Mouse (Mus musculus) urinary bladder, postnatal 0 days (tissue): ENCODE measurements around the gene 2310030G06Rik. TPM values are rescaled to one million over a fixed set of nuclear protein-coding genes. Genes with fewer than 3 reads are reported as not detected.

Experiments
- polyA plus RNA-seq: library from polyadenylated mRNA; unstranded; fragments of >200 nt; fragmentation: Nextera tagmentation; extraction: Ambion mirVana; gene quantifications from 2 replicates; pipeline ENCODE4 v1.2.1, GENCODE M21; 2015

2310030G06Rik gene
- polyA plus RNA-seq: 8.0 and 8.8 TPM in 2 replicates

DNA sequence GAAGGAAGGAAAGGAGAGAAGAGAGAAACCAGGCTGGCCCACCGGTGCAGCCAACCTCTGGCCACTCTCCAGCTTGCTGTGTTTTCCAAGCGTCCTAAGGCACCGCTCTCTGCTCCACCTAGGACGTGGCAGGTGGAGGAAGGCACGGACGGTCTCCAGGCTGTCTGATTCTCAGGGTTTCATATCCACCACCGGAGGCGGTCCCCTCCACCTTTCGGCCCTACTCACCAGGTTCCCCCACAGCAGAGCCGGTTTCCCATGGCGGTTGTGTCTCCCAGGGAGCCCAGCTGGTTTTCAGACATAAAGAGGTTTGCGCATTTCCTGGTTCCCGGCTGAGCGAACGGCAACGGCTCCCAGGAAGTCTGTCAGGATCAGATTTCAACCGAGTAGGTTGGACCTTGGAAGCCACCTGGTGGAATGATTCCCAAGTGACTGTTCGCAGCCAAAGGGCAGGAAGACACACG, at the start of gene 2310030G06Rik:
2310030G06Rik (minus strand) TSS at position 323 of the 464 bp plus-strand sequence.

DNA sequence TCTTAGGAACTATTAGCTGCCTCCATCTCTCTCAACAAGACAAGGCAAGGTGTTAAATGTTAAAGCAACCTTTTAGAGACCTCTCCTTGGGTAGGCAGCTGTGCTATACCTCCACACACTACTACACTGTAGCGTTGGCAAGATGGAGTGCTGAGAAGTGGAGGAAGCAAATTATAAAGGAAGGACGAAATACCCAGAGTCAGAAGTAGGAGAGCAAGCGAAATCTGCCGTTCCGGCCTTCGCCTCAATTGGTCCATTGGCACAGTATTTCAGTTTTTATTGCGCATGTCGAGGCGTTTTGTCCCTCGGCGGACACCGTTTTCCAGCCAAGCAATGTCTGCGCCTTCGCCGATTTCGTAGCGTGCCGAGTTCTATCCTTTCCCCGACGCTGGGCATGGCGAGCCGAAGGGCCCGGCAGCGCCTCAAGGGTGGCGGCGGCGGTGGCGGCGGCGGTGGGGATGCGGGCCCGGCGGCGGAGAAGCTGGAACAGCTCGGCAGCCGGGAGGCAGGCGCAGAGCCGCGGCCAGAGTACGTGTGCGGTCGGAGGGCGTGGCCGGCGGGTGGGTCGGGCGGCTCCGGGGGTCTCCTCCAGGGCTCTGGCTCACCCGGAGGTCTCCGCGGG, 28.8 kb upstream of the 2310030G06Rik start, which contains the start of the genes Alg9 and 1110032A03Rik:
Alg9 (plus strand) TSS at position 29 of the 622 bp plus-strand sequence.
1110032A03Rik (minus strand) TSS at position 530 of the 622 bp plus-strand sequence.

DNA sequence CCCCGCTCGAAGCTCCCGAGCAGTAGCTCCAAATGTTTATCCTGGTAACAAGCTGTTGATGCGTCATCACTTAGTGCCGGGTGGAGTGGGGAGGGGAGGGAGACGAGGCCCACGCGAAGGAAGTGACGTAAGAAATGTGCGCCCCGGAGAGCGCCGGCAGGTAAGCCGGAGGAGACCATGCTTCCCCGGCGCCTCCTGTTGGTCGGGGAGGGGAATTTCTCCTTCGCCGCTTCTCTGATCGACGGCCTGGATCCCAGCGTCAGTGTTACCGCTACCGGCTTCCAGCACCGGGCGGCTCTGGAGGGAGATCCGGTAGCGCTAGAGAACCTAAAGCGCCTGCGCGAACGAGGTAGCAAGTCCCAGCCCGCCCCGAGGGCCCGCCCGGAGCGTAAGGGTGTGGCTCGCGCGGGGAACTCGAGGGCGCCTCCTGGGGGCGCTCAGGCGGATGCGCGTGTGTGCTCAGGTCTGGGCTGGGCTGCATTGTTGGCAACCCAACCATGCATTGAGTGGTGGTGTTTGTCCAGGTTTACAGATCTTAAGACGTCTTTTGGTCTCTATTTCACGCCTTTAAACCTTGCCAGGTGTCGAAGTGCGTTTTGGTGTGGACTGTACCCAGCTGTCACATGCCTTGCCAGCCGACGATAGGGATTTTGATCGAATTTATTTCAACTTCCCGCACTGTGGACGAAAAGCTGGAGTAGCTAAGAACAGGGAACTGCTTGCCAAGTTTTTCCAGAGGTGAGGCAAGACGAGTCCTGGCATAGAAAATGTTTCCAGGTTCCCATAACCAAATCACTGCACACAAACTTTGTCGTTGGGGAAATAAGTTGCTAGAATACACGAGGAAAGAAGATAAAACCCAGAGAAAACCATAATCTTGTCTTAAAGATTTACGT, 22.0 kb upstream of the 2310030G06Rik start, which contains the start of gene Fdxacb1:
Fdxacb1 (plus strand) TSS at position 130 of the 896 bp plus-strand sequence.

DNA sequence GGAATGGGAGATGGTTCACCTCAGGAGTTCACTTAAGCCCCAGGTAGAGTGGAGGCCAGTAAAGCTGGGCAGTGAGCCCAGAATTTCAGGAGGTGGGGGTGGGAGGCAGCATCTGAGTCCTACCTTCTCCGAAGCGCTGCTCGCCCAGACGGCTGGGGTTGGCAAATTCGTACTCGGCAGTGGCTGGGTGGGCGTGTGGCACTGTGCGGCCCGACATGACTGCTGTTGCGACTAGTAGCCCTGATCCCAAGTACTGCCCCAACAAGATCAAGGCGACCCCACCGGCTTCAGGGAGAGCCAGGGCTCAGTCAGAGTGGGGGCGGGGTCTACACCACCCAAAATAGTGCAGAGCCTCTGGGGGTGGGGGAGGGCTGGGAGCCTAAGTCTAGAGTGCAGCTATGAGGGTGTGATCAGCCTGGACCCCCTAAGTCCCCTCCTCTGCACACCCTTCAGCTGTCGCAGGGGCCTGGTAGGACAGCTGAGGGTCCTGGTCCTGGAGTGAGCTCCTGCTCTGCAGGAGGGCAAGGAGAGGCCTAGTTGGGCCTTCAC, 5.8 kb upstream of the 2310030G06Rik start, which contains the start of gene Hspb2:
Hspb2 (minus strand) TSS at position 301 of the 549 bp plus-strand sequence.

DNA sequence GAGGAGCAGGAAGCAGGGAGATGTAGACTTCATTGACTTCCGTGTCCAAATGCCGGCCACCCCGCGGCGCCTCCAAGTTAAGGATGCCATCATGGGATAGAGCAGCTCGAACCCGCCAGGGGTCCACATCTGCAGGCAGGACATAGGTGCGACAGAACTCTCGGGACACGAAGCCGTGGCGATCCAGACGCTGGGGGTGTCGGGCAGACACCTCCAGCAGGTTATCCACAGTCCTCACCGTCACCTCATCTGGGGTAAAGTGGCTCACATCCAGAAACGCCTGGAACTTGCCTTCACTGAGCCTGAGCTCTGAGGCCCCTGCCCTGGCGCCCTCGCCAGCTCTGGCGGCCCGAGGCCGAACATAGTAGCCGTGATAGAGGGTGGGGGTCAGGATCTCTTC, 5.0 kb upstream of the 2310030G06Rik start, which contains the start of gene Cryab:
Cryab (plus strand) TSS at position 3 of the 400 bp plus-strand sequence.

DNA sequence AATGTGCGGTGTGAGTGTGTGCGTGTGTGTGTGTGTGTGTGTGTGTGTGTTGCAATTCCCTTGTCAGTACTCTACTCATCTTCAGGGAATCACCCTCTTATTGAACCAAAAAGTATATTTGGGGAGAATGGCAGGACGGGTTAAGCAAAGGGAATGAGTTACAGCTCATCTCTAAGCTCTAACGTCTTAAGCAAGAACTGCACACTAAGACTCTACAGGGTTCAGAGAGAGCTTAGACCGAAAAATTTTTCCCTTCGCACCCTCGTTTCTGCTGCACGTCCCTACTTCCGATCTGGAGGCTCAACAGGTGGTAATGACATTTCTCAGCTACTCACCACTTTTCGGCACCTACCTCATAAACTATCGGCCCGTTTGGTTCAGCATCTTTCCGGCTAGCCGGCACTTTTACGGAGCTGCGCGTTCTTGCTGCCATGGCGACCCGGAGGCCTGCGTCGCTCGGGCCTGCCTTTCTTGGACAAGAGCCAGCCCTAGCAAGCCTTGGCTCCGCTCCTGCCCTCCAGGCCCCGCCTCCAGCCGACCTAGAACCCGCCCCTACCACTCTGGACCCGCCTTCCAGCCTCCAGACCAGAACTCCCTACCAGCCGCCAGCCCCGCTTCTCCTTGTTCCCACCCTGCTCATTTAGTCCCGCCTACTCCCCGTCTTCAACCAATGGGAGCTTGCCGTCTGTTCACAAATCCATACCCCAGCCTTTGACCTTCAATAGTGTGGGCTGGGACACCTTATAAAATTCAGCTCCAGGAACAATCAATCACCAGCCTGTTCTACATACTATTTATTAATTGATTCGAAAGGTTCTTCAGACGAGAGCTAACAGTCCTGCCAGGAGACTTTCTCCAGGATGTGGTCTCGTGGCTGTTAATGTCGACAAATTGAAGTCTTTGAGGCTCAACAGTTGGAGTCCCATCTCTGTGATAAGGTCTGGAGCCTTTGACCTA, 7.1 kb downstream of the 2310030G06Rik start, which contains the start of gene Dixdc1:
Dixdc1 (minus strand) TSS at position 604 of the 957 bp plus-strand sequence.

Other genes with a start within 250 kb of the 2310030G06Rik start
- gene Pts, start 217.8 kb downstream of the 2310030G06Rik start, polyA plus RNA-seq: 64.4 and 72.6 TPM in 2 replicates
- 7.4 and 9.4 TPM in 2 replicates for gene Il18, start 191.7 kb downstream of the 2310030G06Rik start, polyA plus RNA-seq
- 0.15 and 0.30 TPM in 2 replicates for gene Bco2, start 191.4 kb downstream of the 2310030G06Rik start, polyA plus RNA-seq
- not detected in 2 replicates for gene Tex12, start 185.2 kb downstream of the 2310030G06Rik start, polyA plus RNA-seq
- 283 and 294 TPM in 2 replicates for gene Sdhd, start 142.7 kb downstream of the 2310030G06Rik start, polyA plus RNA-seq
- gene Timm8b, start 142.6 kb downstream of the 2310030G06Rik start, polyA plus RNA-seq: 213 and 221 TPM in 2 replicates
- 1.5 and 1.8 TPM in 2 replicates for gene Pih1d2, start 129.2 kb downstream of the 2310030G06Rik start, polyA plus RNA-seq
- gene Nkapd1, start 129.1 kb downstream of the 2310030G06Rik start, polyA plus RNA-seq: 12.5 and 14.8 TPM in 2 replicates
- 36.8 and 50.7 TPM in 2 replicates for gene Dlat, start 86.8 kb downstream of the 2310030G06Rik start, polyA plus RNA-seq
- 4.4 and 5.5 TPM in 2 replicates for gene Dixdc1, start 7.0 kb downstream of the 2310030G06Rik start, polyA plus RNA-seq
- 377 and 452 TPM in 2 replicates for gene Cryab, start 4.8 kb upstream of the 2310030G06Rik start, polyA plus RNA-seq
- 50.8 and 52.8 TPM in 2 replicates for gene Hspb2, start 5.8 kb upstream of the 2310030G06Rik start, polyA plus RNA-seq
- 7.0 and 7.4 TPM in 2 replicates for gene Fdxacb1, start 21.7 kb upstream of the 2310030G06Rik start, polyA plus RNA-seq
- gene Alg9, start 28.5 kb upstream of the 2310030G06Rik start, polyA plus RNA-seq: 19.1 and 20.0 TPM in 2 replicates
- 31.9 and 33.0 TPM in 2 replicates for gene 1110032A03Rik, start 29.0 kb upstream of the 2310030G06Rik start, polyA plus RNA-seq
- gene Ppp2r1b, start 98.8 kb upstream of the 2310030G06Rik start, polyA plus RNA-seq: 21.8 and 23.2 TPM in 2 replicates